Mouse (Mus musculus) spleen, postnatal 4 days (tissue): ENCODE data around the gene Tmem221.

Experiments
- DNase-seq, 2 experiments: peaks; one replicate each; pipeline ENCODE4 v3.0.0; 2022; ENCODE audit warnings: low spot score in 2 of 2

Gene Tmem221

GRCm38 (mm10) chr8:71558071-71558957 lies at the start of gene Tmem221:
TSS of gene Tmem221 (minus strand) at chr8:71558871.
- no peak for DNase-seq

- no peak for DNase-seq
These were observed 45.4 kb upstream of the Tmem221 start for GRCm38 (mm10) chr8:71604021-71604420.

GRCm38 (mm10) chr8:71602666-71603334 lies 44.1 kb upstream of the Tmem221 start:
- no peak for DNase-seq

- no peak for DNase-seq
These were observed 43.4 kb upstream of the Tmem221 start for GRCm38 (mm10) chr8:71601939-71602665.

- DNase-seq: no peak
These were observed 40.2 kb upstream of the Tmem221 start for GRCm38 (mm10) chr8:71598841-71599240.

GRCm38 (mm10) chr8:71598375-71598774 lies 39.7 kb upstream of the Tmem221 start:
- DNase-seq: no peak

- DNase-seq: peak in 1 of 2 experiments; percentile 56
These were observed 38.8 kb upstream of the Tmem221 start, which contains the start of gene Fam129c for GRCm38 (mm10) chr8:71597451-71597850. TSS of gene Fam129c (plus strand) at chr8:71597648.

- peak in 1 of 2 experiments; percentile 55 for DNase-seq
These were observed 38.1 kb upstream of the Tmem221 start for GRCm38 (mm10) chr8:71596798-71597197.

GRCm38 (mm10) chr8:71596384-71596783 lies 37.7 kb upstream of the Tmem221 start:
- DNase-seq: no peak

GRCm38 (mm10) chr8:71595862-71596261 lies 37.2 kb upstream of the Tmem221 start:
- peak; percentile 89 to 98 for DNase-seq

GRCm38 (mm10) chr8:71594324-71594722 lies 35.7 kb upstream of the Tmem221 start:
- no peak for DNase-seq

GRCm38 (mm10) chr8:71593556-71594323 lies 35.1 kb upstream of the Tmem221 start:
- no peak for DNase-seq

GRCm38 (mm10) chr8:71592374-71593170 lies 33.9 kb upstream of the Tmem221 start:
- peak; percentile 72 to 87 for DNase-seq

GRCm38 (mm10) chr8:71591471-71592373 lies 33.1 kb upstream of the Tmem221 start, which contains the start of gene Pgls:
TSS of gene Pgls (plus strand) at chr8:71592176.
- DNase-seq: peak; percentile 92 to 96

- no peak for DNase-seq
These were observed 32.3 kb upstream of the Tmem221 start for GRCm38 (mm10) chr8:71591017-71591416.

GRCm38 (mm10) chr8:71588762-71589161 lies 30.1 kb upstream of the Tmem221 start:
- DNase-seq: no peak

GRCm38 (mm10) chr8:71586891-71587290 lies 28.2 kb upstream of the Tmem221 start:
- DNase-seq: peak; percentile 54 to 82

- no peak for DNase-seq
These were observed 21.5 kb upstream of the Tmem221 start for GRCm38 (mm10) chr8:71580201-71580600.

GRCm38 (mm10) chr8:71579476-71579875 lies 20.8 kb upstream of the Tmem221 start:
- DNase-seq: no peak
